Mouse (Mus musculus) embryonic facial prominence, embryonic 10.5 days (tissue): Measurements from ENCODE around the gene Cks2. TPM values are rescaled to one million over a fixed set of nuclear protein-coding genes. Genes with fewer than 3 reads are reported as not detected.
"Not testable (repeated sequence)": the region's sequence is repeated elsewhere in the genome, so short reads cannot be mapped to it uniquely, and the experiment has no call there.

Experiments used
- DNase-seq: peaks from one replicate; pipeline ENCODE4 v3.0.0-alpha.2; 2017; ENCODE audit warnings: low spot score
- H3K27ac ChIP-seq: fragments of 300-500 bp; sonication (generic); replicated peaks from 2 replicates; pipeline ENCODE4 v1.5.1; 2016; ENCODE audit warnings: mild to moderate bottlenecking
- H3K27me3 ChIP-seq: fragments of 300-500 bp; sonication (generic); replicated peaks from 2 replicates; pipeline ENCODE4 v1.6.1; 2016; ENCODE audit warnings: low read depth, mild to moderate bottlenecking; ENCODE audit not compliant: poor library complexity, severe bottlenecking
- H3K36me3 ChIP-seq: fragments of 300-500 bp; sonication (generic); replicated peaks from 2 replicates; pipeline ENCODE4 v1.6.1; 2016; ENCODE audit warnings: mild to moderate bottlenecking, moderate library complexity
- H3K4me1 ChIP-seq: fragments of 300-500 bp; sonication (generic); 2 replicates; pipeline ENCODE4 v1.6.1; 2016
- H3K4me3 ChIP-seq: fragments of 300-500 bp; sonication (generic); 2 replicates; pipeline ENCODE4 v1.5.1; 2016; ENCODE audit warnings: mild to moderate bottlenecking, moderate library complexity
- H3K9me3 ChIP-seq: fragments of 300-500 bp; sonication (generic); 2 replicates; pipeline ENCODE4 v1.6.1; 2016; ENCODE audit warnings: mild to moderate bottlenecking
- WGBS: fragments of 180-500 bp; shearing (Covaris S2); methylation state at CpG from one replicate; pipeline ENCODE4 v1.1.7; 2016; 5-methylcytosine and 5-hydroxymethylcytosine counted together
- polyA plus RNA-seq: library from polyadenylated mRNA; unstranded; fragments of >200 nt; fragmentation: Nextera tagmentation; extraction: Ambion mirVana; gene quantifications from 2 replicates; pipeline ENCODE4 v1.2.1, GENCODE M21; 2016

Cks2 gene
- polyA plus RNA-seq, 1 experiment from 2014 or later, result 384 TPM

GRCm38 (mm10) chr13:51663561-51663960, 18.5 kb downstream of the Cks2 start:
- Histone ChIP-seq H3K4me3 (no peak overlapping the region), H3K27ac (no peak overlapping the region), H3K27me3 (no peaks in the 10 kb centered on the region), H3K9me3 (no peaks in the 10 kb centered on the region), H3K36me3 (peaks cover 98% of the 10 kb centered on the region), H3K4me1 (no peaks in the 10 kb centered on the region)
- 88% methylated on average over 2 of the region's 2 CpGs for WGBS
- DNase-seq, result no peak

- 92% methylated on average over 12 of the region's 12 CpGs for WGBS
- not testable (repeated sequence) for H3K9me3 ChIP-seq
- peaks cover 92% of the 10 kb centered on the region for H3K36me3 ChIP-seq
Observed at GRCm38 (mm10) chr13:51668195-51668594, 23.2 kb downstream of the Cks2 start.

GRCm38 (mm10) chr13:51676641-51677040, 31.6 kb downstream of the Cks2 start:
- H3K9me3 ChIP-seq, result no peaks in the 10 kb centered on the region
- 90% methylated on average over 4 of the region's 4 CpGs for WGBS
- H3K4me3 ChIP-seq, result no peak overlapping the region
- no peak overlapping the region for H3K27ac ChIP-seq
- H3K4me1 ChIP-seq, result no peaks in the 10 kb centered on the region
- peaks cover 95% of the 10 kb centered on the region for H3K36me3 ChIP-seq
- H3K27me3 ChIP-seq, result no peaks in the 10 kb centered on the region
- no peak for DNase-seq

More at GRCm38 (mm10) chr13:51668195-51668594, 23.2 kb downstream of the Cks2 start:
- DNase-seq, H3K4me3 ChIP-seq, H3K27me3 ChIP-seq, H3K27ac ChIP-seq, H3K4me1 ChIP-seq: not testable (repeated sequence)

- WGBS, result 95% methylated on average over 12 of the region's 12 CpGs
- Histone ChIP-seq H3K27ac (no peak overlapping the region), H3K27me3 (no peaks in the 10 kb centered on the region), H3K4me3 (no peak overlapping the region), H3K9me3 (no peaks in the 10 kb centered on the region), H3K4me1 (no peaks in the 10 kb centered on the region), H3K36me3 (peaks cover 96% of the 10 kb centered on the region)
- DNase-seq, result no peak
Observed at GRCm38 (mm10) chr13:51677041-51677440, 32.0 kb downstream of the Cks2 start.

GRCm38 (mm10) chr13:51677630-51678185, 32.7 kb downstream of the Cks2 start:
- no peak overlapping the region for H3K27ac ChIP-seq
- WGBS, result 92% methylated on average over 7 of the region's 7 CpGs

GRCm38 (mm10) chr13:51678687-51679086, 33.7 kb downstream of the Cks2 start:
- H3K4me1 ChIP-seq, result no peaks in the 10 kb centered on the region
- H3K27me3 ChIP-seq, result no peaks in the 10 kb centered on the region
- 93% methylated on average over 6 of the region's 6 CpGs for WGBS
- H3K4me3 ChIP-seq, result no peak overlapping the region
- no peaks in the 10 kb centered on the region for H3K9me3 ChIP-seq
- DNase-seq, result no peak
- H3K36me3 ChIP-seq, result peaks cover 100% of the 10 kb centered on the region
- no peak overlapping the region for H3K27ac ChIP-seq

More at GRCm38 (mm10) chr13:51677630-51678185, 32.7 kb downstream of the Cks2 start:
- Histone ChIP-seq H3K4me3 (no peak overlapping the region), H3K36me3 (peaks cover 100% of the 10 kb centered on the region), H3K4me1 (no peaks in the 10 kb centered on the region), H3K9me3 (no peaks in the 10 kb centered on the region), H3K27me3 (no peaks in the 10 kb centered on the region)
- DNase-seq, result no peak

- Histone ChIP-seq H3K27me3 (no peaks in the 10 kb centered on the region), H3K9me3 (no peaks in the 10 kb centered on the region), H3K27ac (no peak overlapping the region), H3K36me3 (peaks cover 100% of the 10 kb centered on the region), H3K4me3 (no peak overlapping the region), H3K4me1 (0 out of 2 replicates have a peak, but pooled peaks cover 3% of the 10 kb centered on the region)
- WGBS, result 86% methylated on average over 4 of the region's 4 CpGs
- DNase-seq, result no peak
Observed at GRCm38 (mm10) chr13:51679332-51679731, 34.3 kb downstream of the Cks2 start.

- WGBS, result 85% methylated on average over 5 of the region's 5 CpGs
- Histone ChIP-seq H3K27ac (no peak overlapping the region), H3K27me3 (no peaks in the 10 kb centered on the region), H3K4me1 (0 out of 2 replicates have a peak, but pooled peaks cover 3% of the 10 kb centered on the region), H3K4me3 (no peak overlapping the region), H3K9me3 (no peaks in the 10 kb centered on the region), H3K36me3 (peaks cover 100% of the 10 kb centered on the region)
- no peak for DNase-seq
Observed at GRCm38 (mm10) chr13:51681076-51681475, 36.0 kb downstream of the Cks2 start.

- Histone ChIP-seq H3K4me1 (0 out of 2 replicates have a peak, but pooled peaks cover 3% of the 10 kb centered on the region), H3K4me3 (no peak overlapping the region), H3K36me3 (peaks cover 100% of the 10 kb centered on the region), H3K27me3 (no peaks in the 10 kb centered on the region), H3K27ac (no peak overlapping the region), H3K9me3 (no peaks in the 10 kb centered on the region)
- WGBS, result 96% methylated on average over 8 of the region's 8 CpGs
- DNase-seq, result no peak
Observed at GRCm38 (mm10) chr13:51681634-51682033, 36.6 kb downstream of the Cks2 start.

- H3K27ac ChIP-seq, result no peak overlapping the region
- no peaks in the 10 kb centered on the region for H3K27me3 ChIP-seq
- H3K4me1 ChIP-seq, result 0 out of 2 replicates have a peak, but pooled peaks cover 3% of the 10 kb centered on the region
- H3K9me3 ChIP-seq, result no peaks in the 10 kb centered on the region
- no peak overlapping the region for H3K4me3 ChIP-seq
- DNase-seq, result no peak
- H3K36me3 ChIP-seq, result peaks cover 91% of the 10 kb centered on the region
- 92% methylated on average over 7 of the region's 7 CpGs for WGBS
Observed at GRCm38 (mm10) chr13:51685290-51685966, 40.4 kb downstream of the Cks2 start.

- WGBS, result 93% methylated on average over 5 of the region's 5 CpGs
- peaks cover 86% of the 10 kb centered on the region for H3K36me3 ChIP-seq
Observed at GRCm38 (mm10) chr13:51686966-51687365, 41.9 kb downstream of the Cks2 start.

GRCm38 (mm10) chr13:51688688-51689087, 43.7 kb downstream of the Cks2 start:
- Histone ChIP-seq H3K27me3 (no peaks in the 10 kb centered on the region), H3K27ac (no peak overlapping the region), H3K36me3 (peaks cover 68% of the 10 kb centered on the region), H3K4me3 (no peak overlapping the region), H3K9me3 (no peaks in the 10 kb centered on the region), H3K4me1 (0 out of 2 replicates have a peak, but pooled peaks cover 3% of the 10 kb centered on the region)
- WGBS, result 67% methylated on average over 3 of the region's 3 CpGs
- no peak for DNase-seq

More at GRCm38 (mm10) chr13:51686966-51687365, 41.9 kb downstream of the Cks2 start:
- DNase-seq, result no peak
- no peaks in the 10 kb centered on the region for H3K27me3 ChIP-seq
- no peaks in the 10 kb centered on the region for H3K9me3 ChIP-seq
- H3K4me3 ChIP-seq, result no peak overlapping the region
- no peak overlapping the region for H3K27ac ChIP-seq
- H3K4me1 ChIP-seq, result 0 out of 2 replicates have a peak, but pooled peaks cover 3% of the 10 kb centered on the region

GRCm38 (mm10) chr13:51696481-51696880, 51.4 kb downstream of the Cks2 start:
- H3K36me3 ChIP-seq, result peaks cover 4% of the 10 kb centered on the region
- H3K4me3 ChIP-seq, result no peak overlapping the region
- no peaks in the 10 kb centered on the region for H3K4me1 ChIP-seq
- H3K9me3 ChIP-seq, result no peaks in the 10 kb centered on the region
- H3K27ac ChIP-seq, result no peak overlapping the region
- no peaks in the 10 kb centered on the region for H3K27me3 ChIP-seq
- DNase-seq, result no peak
